Comparison of ENCODE assay signal across 16 mouse cellular contexts in the genomic region with DNA sequence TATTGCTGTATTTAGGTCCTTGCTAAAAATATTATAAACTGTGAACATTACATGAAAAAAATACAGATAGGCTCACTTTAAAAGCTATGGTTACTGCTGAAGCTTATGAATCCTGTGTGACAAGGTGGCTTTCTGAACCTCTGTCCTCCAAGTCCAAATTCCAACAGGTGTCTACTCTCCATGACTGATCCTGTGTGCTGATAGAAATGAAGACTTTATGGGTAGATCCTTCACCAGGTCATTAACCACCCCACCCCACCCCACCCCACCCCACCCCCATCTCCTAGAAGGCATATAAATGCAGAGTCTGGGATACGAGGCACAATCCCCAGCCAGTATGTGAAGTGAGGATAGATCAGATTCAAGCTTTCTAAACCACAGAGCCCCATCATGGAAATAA.
"Had no signal": no experiment of that assay in that cellular context is flagged by ENCODE, and none has a peak within 500 bp of the region (broad histone marks: within the 10 kb centered on the region; RNA-seq: fewer than 3 reads in every experiment).

No protein-coding gene starts in this region.

- H3K36me3 ChIP-seq: lung, embryonic 15.5 days; midbrain, embryonic 13.5 days; midbrain, embryonic 15.5 days; neural tube, embryonic 12.5 days; stomach, embryonic 15.5 days had no signal

- H3K9ac ChIP-seq: lung, embryonic 15.5 days; midbrain, embryonic 13.5 days; midbrain, embryonic 15.5 days; neural tube, embryonic 12.5 days; stomach, embryonic 15.5 days had no signal

- ATAC-seq: lung, postnatal 0 days; midbrain, embryonic 13.5 days; midbrain, embryonic 15.5 days had no signal

- DNase-seq: lung, adult 2 months; lung, postnatal 14 days; lung, postnatal 36 days; right cerebral cortex, postnatal 14 days; thymus, adult 2 months; thymus, postnatal 36 days had no signal

- H3K27me3 ChIP-seq: lung, embryonic 15.5 days; megakaryocyte, embryonic 14.5 days; midbrain, embryonic 13.5 days; midbrain, embryonic 15.5 days; neural tube, embryonic 12.5 days; stomach, embryonic 15.5 days had no signal

- H3K9me3 ChIP-seq: lung, embryonic 15.5 days; megakaryocyte, embryonic 14.5 days; midbrain, embryonic 13.5 days; midbrain, embryonic 15.5 days; neural tube, embryonic 12.5 days; stomach, embryonic 15.5 days had no signal

- H3K4me1 ChIP-seq: lung, embryonic 15.5 days; midbrain, embryonic 15.5 days; neural tube, embryonic 12.5 days; stomach, embryonic 15.5 days had no signal

- H3K4me2 ChIP-seq: lung, embryonic 15.5 days; midbrain, embryonic 11.5 days; midbrain, embryonic 13.5 days; midbrain, embryonic 15.5 days; neural tube, embryonic 12.5 days; stomach, embryonic 15.5 days had no signal

- H3K27ac ChIP-seq: lung, embryonic 15.5 days; macrophage; midbrain, embryonic 13.5 days; midbrain, embryonic 15.5 days; neural tube, embryonic 12.5 days; stomach, embryonic 15.5 days; stomach, postnatal 0 days had no signal

- H3K4me3 ChIP-seq: lung, embryonic 15.5 days; megakaryocyte, embryonic 14.5 days; midbrain, embryonic 13.5 days; midbrain, embryonic 15.5 days; neural tube, embryonic 12.5 days; stomach, embryonic 15.5 days had no signal
